Mouse (Mus musculus) G1E (cell line): ENCODE results near the gene Ebf3. TPM values are rescaled to one million over a fixed set of nuclear protein-coding genes. Genes with fewer than 3 reads are reported as not detected.

ENCODE experiments used
- ATAC-seq: 2 replicates; pipeline ENCODE4 v1.8.0; 2016; ENCODE audit warnings: mild to moderate bottlenecking; ENCODE audit not compliant: insufficient number of reproducible peaks, poor library complexity, low FRiP score, severe bottlenecking; ENCODE audit errors: extremely low read depth
- DNase-seq: peaks from one replicate; pipeline ENCODE4 v3.0.0; 2012; ENCODE audit warnings: low spot score
- H3K27me3 ChIP-seq: 2 replicates; pipeline ENCODE4 v1.6.1; 2012; ENCODE audit warnings: mild to moderate bottlenecking, low read length, inconsistent platforms; ENCODE audit not compliant: insufficient read depth
- H3K36me3 ChIP-seq: replicated peaks from 2 replicates; pipeline ENCODE3; 2012; ENCODE audit warnings: mild to moderate bottlenecking, inconsistent platforms
- H3K4me1 ChIP-seq: 2 replicates; pipeline ENCODE4 v1.6.1; 2012; ENCODE audit warnings: low read depth, low read length, inconsistent platforms, mixed read lengths; ENCODE audit not compliant: insufficient read depth
- H3K4me3 ChIP-seq: 2 replicates; pipeline ENCODE4 v1.5.1; 2012; ENCODE audit warnings: low read depth, mild to moderate bottlenecking, inconsistent platforms, low read length, moderate library complexity, mixed read lengths
- H3K9me3 ChIP-seq: replicated peaks from 2 replicates; pipeline ENCODE4 v1.6.1; 2012; ENCODE audit warnings: inconsistent platforms
- CTCF ChIP-seq: IDR thresholded peaks from 2 replicates; pipeline ENCODE4 v1.5.1; 2012; ENCODE audit warnings: low read depth, low read length, inconsistent platforms, mixed read lengths
- GATA1 ChIP-seq: IDR thresholded peaks from 2 replicates; pipeline ENCODE4 v1.6.1; 2012; ENCODE audit warnings: borderline replicate concordance, low read length, inconsistent platforms, mixed read lengths
- GATA2 ChIP-seq: IDR thresholded peaks from 2 replicates; pipeline ENCODE4 v1.6.1; 2012; ENCODE audit warnings: low read depth, low read length, inconsistent platforms, borderline replicate concordance
- POLR2AphosphoS5 ChIP-seq: IDR thresholded peaks from 2 replicates; pipeline ENCODE4 v1.6.1; 2012; ENCODE audit warnings: low read depth, low read length, inconsistent platforms; ENCODE audit not compliant: insufficient replicate concordance
- TAL1 ChIP-seq: conservative IDR thresholded peaks from 2 replicates; pipeline ENCODE4 v1.6.1; 2012; ENCODE audit warnings: low read depth, low read length, inconsistent platforms, mixed read lengths
- polyA plus RNA-seq: library from polyadenylated mRNA; stranded (reverse); fragments of >175 nt; gene quantifications from 2 replicates; pipeline ENCODE4 v1.2.3, GENCODE M21; 2012
- total RNA-seq, 2 experiments: library from RNA; stranded (forward) in 1 of 2; stranded (reverse) in 1 of 2; fragments of 200-1000 nt in 1 of 2; fragments of >200 nt in 1 of 2; fragmentation: Nextera tagmentation in 1 of 2; gene quantifications; 2 replicates each; pipeline ENCODE4 v1.2.3; 2014 to 2017

The Ebf3 gene
- total and polyA plus RNA-seq, 3 experiments = 0.16 TPM; not detected in 2

DNA sequence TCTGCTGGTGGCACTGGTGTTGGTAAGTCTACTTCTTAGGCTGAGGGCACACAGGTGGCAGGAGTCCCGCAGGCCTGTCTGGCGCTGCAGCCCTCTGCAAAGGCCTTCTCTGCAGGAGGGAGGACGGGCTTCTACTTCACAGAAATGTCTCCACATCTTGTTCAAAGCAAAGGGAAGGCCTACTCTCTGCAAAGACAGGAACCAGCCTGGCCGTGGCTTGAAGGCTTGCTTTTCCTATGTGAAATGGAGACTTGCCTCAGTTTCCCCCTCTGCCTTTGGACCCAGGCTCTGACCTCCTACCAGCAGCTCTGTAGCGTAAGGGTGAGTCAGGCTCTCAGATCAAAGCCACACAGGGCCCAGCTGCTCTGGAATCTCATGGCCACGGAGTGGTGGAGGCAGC, 117.7 kb downstream of the Ebf3 start:
- ATAC-seq (no peak), DNase-seq (no peak)
- Histone ChIP-seq H3K4me1 (no peaks in the 10 kb centered on the region), H3K36me3 (no peaks in the 10 kb centered on the region), H3K4me3 (no peak overlapping the region), H3K9me3 (peaks cover 72% of the 10 kb centered on the region), H3K27me3 (no peaks in the 10 kb centered on the region)
- no peak for TF ChIP-seq POLR2AphosphoS5
- no peak for TF ChIP-seq CTCF
- TF ChIP-seq GATA2 = no peak
- TF ChIP-seq GATA1 = no peak
- no peak for TF ChIP-seq TAL1

DNA sequence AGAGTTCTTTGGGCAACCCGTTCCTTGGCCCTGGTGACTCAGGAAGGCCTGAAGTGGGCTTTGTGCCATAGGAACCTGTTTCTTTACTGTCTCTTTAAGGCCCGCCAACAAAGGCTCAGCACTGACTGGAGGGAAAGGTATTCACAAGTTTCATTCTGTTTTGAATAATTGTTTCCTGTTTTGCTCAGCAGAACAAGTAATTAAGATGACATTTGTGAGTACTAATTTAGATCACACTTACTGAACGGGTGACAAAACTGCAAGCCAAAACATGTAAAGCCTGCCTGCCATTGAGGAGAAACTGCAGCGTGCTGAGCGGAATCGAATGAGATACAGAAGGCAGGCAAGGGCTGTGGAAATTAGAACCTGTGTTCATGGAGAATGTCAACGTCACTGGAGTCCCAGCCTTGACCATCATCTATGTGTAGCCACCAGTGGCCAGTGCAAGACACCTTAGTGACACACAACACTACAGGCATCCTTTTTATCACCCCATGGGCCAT, 121.4 kb downstream of the Ebf3 start:
- no peaks in the 10 kb centered on the region for H3K27me3 ChIP-seq
- no peak for DNase-seq
- no peaks in the 10 kb centered on the region for H3K4me1 ChIP-seq
- peaks cover 53% of the 10 kb centered on the region for H3K9me3 ChIP-seq
- TF ChIP-seq GATA2 = no peak
- TF ChIP-seq POLR2AphosphoS5 = no peak
- TF ChIP-seq GATA1 = no peak
- TF ChIP-seq TAL1 = no peak
- TF ChIP-seq CTCF = no peak
- no peak for ATAC-seq
- H3K4me3 ChIP-seq = no peak overlapping the region
- no peaks in the 10 kb centered on the region for H3K36me3 ChIP-seq

DNA sequence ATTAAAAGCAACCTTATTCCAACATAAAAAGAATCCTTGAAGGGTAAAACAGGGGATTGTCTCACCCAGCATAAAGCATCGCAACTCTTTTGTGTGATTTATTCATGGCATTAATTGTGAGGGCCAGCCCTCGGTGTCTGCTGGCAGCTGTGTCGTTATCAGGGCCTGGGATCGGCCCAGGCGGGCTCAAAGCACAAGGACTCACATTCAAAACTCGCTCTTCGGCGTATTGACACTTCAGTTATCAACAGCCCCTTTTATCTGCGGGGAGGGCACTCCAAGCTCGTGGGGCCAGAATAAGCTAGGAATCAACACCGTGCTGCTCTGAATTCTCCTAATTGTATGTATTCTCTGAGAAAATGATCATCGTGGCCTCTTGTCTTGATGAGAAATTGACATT, 122.4 kb downstream of the Ebf3 start:
- no peaks in the 10 kb centered on the region for H3K36me3 ChIP-seq
- no peaks in the 10 kb centered on the region for H3K27me3 ChIP-seq
- no peaks in the 10 kb centered on the region for H3K4me1 ChIP-seq
- no peak overlapping the region for H3K4me3 ChIP-seq
- H3K9me3 ChIP-seq = peaks cover 53% of the 10 kb centered on the region
- ATAC-seq = no peak
- TF ChIP-seq GATA1 = no peak
- TF ChIP-seq POLR2AphosphoS5 = no peak
- DNase-seq = no peak

DNA sequence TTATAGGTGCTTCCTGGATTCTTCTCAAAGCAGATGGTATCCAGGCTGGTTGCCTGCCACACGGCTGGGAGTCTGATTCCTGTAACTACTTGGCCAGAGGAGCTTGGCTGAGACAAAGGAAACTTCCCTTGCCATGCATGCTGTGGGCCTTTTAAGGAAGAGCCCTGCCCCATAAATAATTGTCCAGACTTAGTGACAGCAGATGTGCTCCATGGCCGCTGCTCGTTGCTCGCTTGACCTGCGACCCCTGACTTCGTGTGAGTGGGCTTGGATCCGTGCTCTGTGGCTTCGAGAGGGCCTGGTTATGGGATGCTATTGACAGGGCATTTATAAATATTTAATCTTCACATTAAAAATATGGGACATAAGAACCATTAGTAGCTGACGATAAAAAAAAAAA, 142.0 kb downstream of the Ebf3 start:
- no peak for ATAC-seq
- peaks cover 78% of the 10 kb centered on the region for H3K9me3 ChIP-seq
- DNase-seq = no peak
- no peaks in the 10 kb centered on the region for H3K36me3 ChIP-seq
- no peak for TF ChIP-seq GATA2
- TF ChIP-seq CTCF = no peak
- TF ChIP-seq TAL1 = no peak
- TF ChIP-seq GATA1 = no peak
- no peak for TF ChIP-seq POLR2AphosphoS5
- H3K4me3 ChIP-seq = no peak overlapping the region
- H3K27me3 ChIP-seq = no peaks in the 10 kb centered on the region
- H3K4me1 ChIP-seq = no peaks in the 10 kb centered on the region

DNA sequence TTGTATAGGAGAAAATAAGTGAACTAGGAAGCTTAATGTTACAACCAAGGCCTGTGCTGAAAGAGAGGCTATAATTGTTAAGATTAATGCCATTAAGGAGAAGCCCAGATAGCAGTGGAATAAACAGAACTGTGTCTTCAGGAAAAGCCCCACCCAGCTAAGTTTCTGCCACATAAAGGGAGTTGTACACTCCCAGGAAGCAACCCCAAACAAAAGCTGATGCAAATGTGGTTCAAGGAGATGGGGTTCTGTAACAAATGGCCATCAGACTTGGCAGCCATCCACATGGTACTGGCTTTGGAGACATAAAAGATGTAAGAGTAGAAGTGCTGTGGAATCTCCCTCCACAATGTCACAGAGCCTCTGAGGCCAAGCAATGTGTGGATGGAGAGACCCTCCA, 155.2 kb downstream of the Ebf3 start:
- Histone ChIP-seq H3K27me3 (no peaks in the 10 kb centered on the region), H3K9me3 (peaks cover 63% of the 10 kb centered on the region), H3K36me3 (no peaks in the 10 kb centered on the region), H3K4me1 (no peaks in the 10 kb centered on the region), H3K4me3 (no peak overlapping the region)
- TF ChIP-seq GATA2 (no peak), TAL1 (no peak), CTCF (no peak), GATA1 (no peak), POLR2AphosphoS5 (no peak)
- ATAC-seq = no peak
- no peak for DNase-seq

DNA sequence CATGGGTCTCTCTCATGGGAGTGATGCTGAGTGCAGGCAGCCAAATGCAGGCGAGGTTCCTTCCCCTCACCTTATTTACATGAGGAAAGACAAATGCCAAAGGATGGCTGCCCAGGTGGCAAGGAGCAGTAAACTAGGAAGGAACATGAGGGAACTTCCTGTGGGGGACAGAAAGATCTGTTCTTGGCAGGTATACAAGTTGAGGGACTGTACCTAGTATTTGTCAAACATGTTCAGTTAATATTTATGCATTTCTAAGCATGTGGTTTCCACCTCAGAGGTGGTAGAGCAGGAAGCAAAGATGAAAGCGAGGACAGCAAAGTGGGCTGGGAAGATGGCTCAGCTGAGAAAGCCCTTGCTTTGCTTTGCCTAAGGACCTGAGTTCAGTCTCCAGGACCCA, 159.6 kb downstream of the Ebf3 start:
- H3K9me3 ChIP-seq = peaks cover 77% of the 10 kb centered on the region
- H3K36me3 ChIP-seq = no peaks in the 10 kb centered on the region
- H3K4me1 ChIP-seq = no peaks in the 10 kb centered on the region
- DNase-seq = no peak
- no peak for TF ChIP-seq POLR2AphosphoS5
- no peak for TF ChIP-seq GATA2
- no peak for TF ChIP-seq GATA1
- no peak for TF ChIP-seq TAL1
- no peak for TF ChIP-seq CTCF
- ATAC-seq = no peak
- no peaks in the 10 kb centered on the region for H3K27me3 ChIP-seq
- H3K4me3 ChIP-seq = no peak overlapping the region

DNA sequence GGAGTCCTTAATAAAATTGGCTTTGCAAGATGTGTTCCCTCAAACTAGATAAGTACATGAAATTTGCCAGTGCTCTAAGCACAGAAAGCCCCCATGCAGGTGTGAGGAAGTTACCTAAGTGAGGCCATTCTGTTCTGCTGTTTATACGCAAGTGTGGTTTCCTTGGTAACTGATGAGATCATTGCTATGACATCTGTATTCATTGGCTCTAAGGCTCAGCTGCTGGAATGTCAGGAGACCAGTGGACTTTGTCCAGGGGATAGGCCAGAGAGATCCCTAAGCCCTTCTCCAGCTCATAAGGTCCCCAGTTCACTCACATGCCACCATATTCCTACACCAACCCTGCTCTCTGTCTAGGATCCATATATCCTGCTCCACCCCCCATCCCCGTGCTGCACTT, 162.4 kb downstream of the Ebf3 start:
- Histone ChIP-seq H3K36me3 (no peaks in the 10 kb centered on the region), H3K27me3 (no peaks in the 10 kb centered on the region), H3K9me3 (peaks cover 84% of the 10 kb centered on the region), H3K4me1 (no peaks in the 10 kb centered on the region), H3K4me3 (no peak overlapping the region)
- no peak for DNase-seq
- ATAC-seq = no peak
- TF ChIP-seq TAL1 (no peak), CTCF (no peak), GATA1 (no peak), GATA2 (no peak), POLR2AphosphoS5 (no peak)
